ENCODE assay signal across 15 mouse cellular contexts in genomic region chr8:95660334-95660882, GRCm38 (mm10).
"Had no signal": no experiment of that assay in that cellular context is flagged by ENCODE, and none has a peak within 500 bp of the region (broad histone marks: within the 10 kb centered on the region; RNA-seq: fewer than 3 reads in every experiment).

No protein-coding gene starts in this region.

- H3K4me3 ChIP-seq: midbrain, embryonic 10.5 days; midbrain, embryonic 12.5 days; myocyte; neural tube, embryonic 13.5 days; neural tube, embryonic 15.5 days had no signal

- H3K36me3 ChIP-seq: midbrain, embryonic 10.5 days; midbrain, embryonic 12.5 days; neural tube, embryonic 13.5 days; neural tube, embryonic 15.5 days had no signal

- H3K27me3 ChIP-seq: midbrain, embryonic 12.5 days; neural tube, embryonic 13.5 days; neural tube, embryonic 15.5 days had no signal

- H3K27ac ChIP-seq: midbrain, embryonic 10.5 days; midbrain, embryonic 12.5 days; neural tube, embryonic 13.5 days; neural tube, embryonic 15.5 days had no signal

- H3K4me1 ChIP-seq: neural tube, embryonic 13.5 days; neural tube, embryonic 15.5 days had no signal

- H3K4me2 ChIP-seq: lung, embryonic 14.5 days; midbrain, embryonic 12.5 days; neural tube, embryonic 13.5 days; neural tube, embryonic 15.5 days had no signal

- ATAC-seq: midbrain, embryonic 16.5 days had no signal

- H3K9me3 ChIP-seq: midbrain, embryonic 10.5 days; midbrain, embryonic 12.5 days; neural tube, embryonic 13.5 days; neural tube, embryonic 15.5 days had no signal

- DNase-seq: lung, adult 18-20 months; lung, embryonic 14.5 days; lung, postnatal 10 days; lung, postnatal 4 days; midbrain, embryonic 14.5 days; right cerebral cortex, postnatal 14 days; thymus, adult 18-20 months; thymus, postnatal 25 days; thymus, postnatal 4 days had no signal

- H3K9ac ChIP-seq: lung, embryonic 14.5 days; midbrain, embryonic 12.5 days; neural tube, embryonic 13.5 days; neural tube, embryonic 15.5 days had no signal
